Mouse (Mus musculus) embryonic facial prominence, embryonic 14.5 days (tissue): Measurements from ENCODE around the gene Olfr1214. TPM values are rescaled to one million over a fixed set of nuclear protein-coding genes. Genes with fewer than 3 reads are reported as not detected.
"Not testable (repeated sequence)": the region's sequence is repeated elsewhere in the genome, so short reads cannot be mapped to it uniquely, and the experiment has no call there.

Experiments
- ATAC-seq: fragments of 200-750 bp; cut with Nextera tagmentation; 2 replicates; pipeline ENCODE4 v1.8.0; 2017; ENCODE audit warnings: low read depth, moderate number of reproducible peaks, moderate TSS enrichment
- DNase-seq: peaks from one replicate; pipeline ENCODE4 v3.0.0-alpha.2; 2015; ENCODE audit warnings: low spot score
- H3K27ac ChIP-seq: fragments of 300-500 bp; sonication (generic); replicated peaks from 2 replicates; pipeline ENCODE4 v1.5.1; 2014; ENCODE audit warnings: low read depth, mild to moderate bottlenecking, low read length, moderate library complexity
- H3K27me3 ChIP-seq: fragments of 300-500 bp; sonication (generic); replicated peaks from 2 replicates; pipeline ENCODE4 v1.6.1; 2014; ENCODE audit warnings: low read length; ENCODE audit not compliant: control insufficient read depth, insufficient read depth
- H3K36me3 ChIP-seq: fragments of 300-500 bp; sonication (generic); 2 replicates; pipeline ENCODE4 v1.6.1; 2014; ENCODE audit warnings: low read length, mixed read lengths; ENCODE audit not compliant: control insufficient read depth, insufficient read depth
- H3K4me1 ChIP-seq: fragments of 300-500 bp; sonication (generic); 2 replicates; pipeline ENCODE4 v1.6.1; 2014; ENCODE audit warnings: antibody characterized with exemption, low read length; ENCODE audit not compliant: control insufficient read depth, insufficient read depth
- H3K4me2 ChIP-seq: fragments of 300-500 bp; sonication (generic); 2 replicates; pipeline ENCODE4 v1.6.1; 2014; ENCODE audit warnings: low read depth, mild to moderate bottlenecking, low read length, moderate library complexity, mixed read lengths
- H3K4me3 ChIP-seq: fragments of 300-500 bp; sonication (generic); 2 replicates; pipeline ENCODE4 v1.5.1; 2014; ENCODE audit warnings: low read depth, mild to moderate bottlenecking, low read length
- H3K9ac ChIP-seq: fragments of 300-500 bp; sonication (generic); 2 replicates; pipeline ENCODE4 v1.6.1; 2014; ENCODE audit warnings: low read depth, mild to moderate bottlenecking, low read length, moderate library complexity, mixed read lengths
- H3K9me3 ChIP-seq: fragments of 300-500 bp; sonication (generic); 2 replicates; pipeline ENCODE4 v1.6.1; 2016; ENCODE audit warnings: low read length; ENCODE audit not compliant: control insufficient read depth
- WGBS: fragments of 180-500 bp; shearing (Covaris S2); extraction: QIAGEN DNeasy Blood & Tissue Kit; methylation state at CpG from one replicate; pipeline ENCODE4 v1.1.7; 2014; 5-methylcytosine and 5-hydroxymethylcytosine counted together
- polyA plus RNA-seq: library from polyadenylated mRNA; unstranded; fragments of >200 nt; fragmentation: Nextera tagmentation; extraction: Ambion mirVana; gene quantifications from 2 replicates; pipeline ENCODE4 v1.2.1, GENCODE M21; 2014

Olfr1214 gene
- polyA plus RNA-seq, result not detected in 2 replicates

- ATAC-seq (no peak), DNase-seq (no peak)
- H3K4me2 ChIP-seq, result no peak within 1 kb of the TSS
- no peak within 1 kb of the TSS for H3K27ac ChIP-seq
- WGBS, result 78% methylated on average over 1 of the region's 1 CpGs
- no peak within 1 kb of the TSS for H3K9ac ChIP-seq
- H3K4me3 ChIP-seq, result no peak within 1 kb of the TSS
- no peaks in the 10 kb centered on the region for H3K4me1 ChIP-seq
- no peaks in the 10 kb centered on the region for H3K27me3 ChIP-seq
- H3K36me3 ChIP-seq, result no peaks in the 10 kb centered on the region
- H3K9me3 ChIP-seq, result no peaks in the 10 kb centered on the region
Observed at GRCm38 (mm10) chr2:88992553-88992952, at the start of gene Olfr1214. Gene Olfr1214, minus strand, starts transcription at chr2:88992653.

GRCm38 (mm10) chr2:89031965-89032364, 39.5 kb upstream of the Olfr1214 start, which contains the start of gene Olfr1217:
Gene Olfr1217, minus strand, starts transcription at chr2:89032065.
- WGBS, result 69% methylated on average over 2 of the region's 2 CpGs
- Histone ChIP-seq H3K4me2 (no peak within 1 kb of the TSS), H3K36me3 (no peaks in the 10 kb centered on the region), H3K27ac (no peak within 1 kb of the TSS), H3K27me3 (no peaks in the 10 kb centered on the region), H3K9ac (no peak within 1 kb of the TSS), H3K9me3 (no peaks in the 10 kb centered on the region), H3K4me1 (no peaks in the 10 kb centered on the region), H3K4me3 (no peak within 1 kb of the TSS)
- no peak for ATAC-seq
- no peak for DNase-seq

GRCm38 (mm10) chr2:89021436-89021835, 29.0 kb upstream of the Olfr1214 start:
- H3K27me3 ChIP-seq, H3K9ac ChIP-seq, H3K36me3 ChIP-seq, H3K4me1 ChIP-seq, ATAC-seq, H3K4me2 ChIP-seq, H3K9me3 ChIP-seq, H3K27ac ChIP-seq, DNase-seq, H3K4me3 ChIP-seq: not testable (repeated sequence)
- WGBS, result 67% methylated on average over 3 of the region's 3 CpGs

GRCm38 (mm10) chr2:89018240-89018639, 25.8 kb upstream of the Olfr1214 start, which contains the start of gene Olfr1216:
Gene Olfr1216, minus strand, starts transcription at chr2:89018340.
- 73% methylated on average over 1 of the region's 1 CpGs for WGBS
- ATAC-seq (no peak), DNase-seq (no peak)
- H3K4me3 ChIP-seq, result no peak within 1 kb of the TSS
- no peak within 1 kb of the TSS for H3K4me2 ChIP-seq
- no peaks in the 10 kb centered on the region for H3K36me3 ChIP-seq
- no peak within 1 kb of the TSS for H3K9ac ChIP-seq
- no peaks in the 10 kb centered on the region for H3K27me3 ChIP-seq
- no peak within 1 kb of the TSS for H3K27ac ChIP-seq
- no peaks in the 10 kb centered on the region for H3K9me3 ChIP-seq
- H3K4me1 ChIP-seq, result no peaks in the 10 kb centered on the region

GRCm38 (mm10) chr2:89006873-89007272, 14.4 kb upstream of the Olfr1214 start, which contains the start of gene Olfr1215:
Gene Olfr1215, minus strand, starts transcription at chr2:89006973.
- ATAC-seq, result no peak
- 65% methylated on average over 2 of the region's 2 CpGs for WGBS

GRCm38 (mm10) chr2:88980181-88980580, 12.3 kb downstream of the Olfr1214 start, which contains the start of gene Gm13762:
Gene Gm13762, minus strand, starts transcription at chr2:88980281.
- H3K4me3 ChIP-seq, result no peak within 1 kb of the TSS
- no peaks in the 10 kb centered on the region for H3K4me1 ChIP-seq
- ATAC-seq (no peak), DNase-seq (no peak)
- no peaks in the 10 kb centered on the region for H3K27me3 ChIP-seq
- no peak within 1 kb of the TSS for H3K9ac ChIP-seq
- no peaks in the 10 kb centered on the region for H3K36me3 ChIP-seq
- 57% methylated on average over 1 of the region's 1 CpGs for WGBS
- H3K9me3 ChIP-seq, result no peaks in the 10 kb centered on the region
- H3K4me2 ChIP-seq, result no peak within 1 kb of the TSS
- no peak within 1 kb of the TSS for H3K27ac ChIP-seq

More at GRCm38 (mm10) chr2:89006873-89007272, 14.4 kb upstream of the Olfr1214 start, which contains the start of gene Olfr1215:
- Histone ChIP-seq H3K9me3 (no peaks in the 10 kb centered on the region), H3K27ac (no peak within 1 kb of the TSS), H3K9ac (no peak within 1 kb of the TSS), H3K4me1 (no peaks in the 10 kb centered on the region), H3K27me3 (no peaks in the 10 kb centered on the region), H3K36me3 (no peaks in the 10 kb centered on the region), H3K4me2 (no peak within 1 kb of the TSS), H3K4me3 (no peak within 1 kb of the TSS)
- DNase-seq, result no peak

GRCm38 (mm10) chr2:88953669-88954068, 38.8 kb downstream of the Olfr1214 start, which contains the start of gene Olfr1212:
Gene Olfr1212, plus strand, starts transcription at chr2:88953969.
- H3K27ac ChIP-seq, result no peak within 1 kb of the TSS
- no peaks in the 10 kb centered on the region for H3K4me1 ChIP-seq
- no peak within 1 kb of the TSS for H3K9ac ChIP-seq
- no peak for DNase-seq
- H3K36me3 ChIP-seq, result no peaks in the 10 kb centered on the region
- no peak within 1 kb of the TSS for H3K4me2 ChIP-seq
- H3K9me3 ChIP-seq, result no peaks in the 10 kb centered on the region
- ATAC-seq, result no peak
- no peak within 1 kb of the TSS for H3K4me3 ChIP-seq
- no peaks in the 10 kb centered on the region for H3K27me3 ChIP-seq

- H3K27ac ChIP-seq, result no peak within 1 kb of the TSS
Observed at GRCm38 (mm10) chr2:88938011-88938410, 54.4 kb downstream of the Olfr1214 start, which contains the start of gene Olfr1211. Gene Olfr1211, minus strand, starts transcription at chr2:88938111.

More at GRCm38 (mm10) chr2:88938011-88938410, 54.4 kb downstream of the Olfr1214 start, which contains the start of gene Olfr1211:
- no peaks in the 10 kb centered on the region for H3K27me3 ChIP-seq
- WGBS, result 86% methylated on average over 1 of the region's 1 CpGs
- no peaks in the 10 kb centered on the region for H3K4me1 ChIP-seq
- ATAC-seq, result no peak
- H3K4me3 ChIP-seq, result no peak within 1 kb of the TSS
- H3K36me3 ChIP-seq, result no peaks in the 10 kb centered on the region
- no peak for DNase-seq
- H3K4me2 ChIP-seq, result no peak within 1 kb of the TSS
- no peak within 1 kb of the TSS for H3K9ac ChIP-seq
- H3K9me3 ChIP-seq, result no peaks in the 10 kb centered on the region
